Mouse (Mus musculus): ENCODE results near the gene Zcchc14. TPM values are rescaled to one million over a fixed set of nuclear protein-coding genes. Genes with fewer than 3 reads are reported as not detected.

The Zcchc14 gene
- total RNA-seq, 2 experiments from 2014 or later: 80.7 to 87.0 TPM

Other genes with a start within 250 kb of the Zcchc14 start
- not detected for gene 1700018B08Rik, start 108.6 kb downstream of the Zcchc14 start, total RNA-seq (2021)
- 10 to 100 TPM; 86.1 to 86.4 TPM for gene Fbxo31, start 74.1 kb downstream of the Zcchc14 start, total RNA-seq (2021)
- gene Map1lc3b, start 62.5 kb downstream of the Zcchc14 start, total RNA-seq (2021): 100 to 1,000 TPM; 158 to 163 TPM
- gene Jph3, start 76.7 kb upstream of the Zcchc14 start, total RNA-seq (2021): 100 to 1,000 TPM; 135 to 148 TPM
- 10 to 100 TPM; 33.0 to 34.0 TPM for gene Klhdc4, start 176.7 kb upstream of the Zcchc14 start, total RNA-seq (2021)